Mouse (Mus musculus) limb, embryonic 14.5 days (tissue): ENCODE data around the gene Olfr173. TPM values are rescaled to one million over a fixed set of nuclear protein-coding genes. Genes with fewer than 3 reads are reported as not detected.

ENCODE experiments used
- ATAC-seq: fragments of 200-750 bp; cut with Nextera tagmentation; 2 replicates; pipeline ENCODE4 v1.8.0; 2017; ENCODE audit warnings: low read depth, moderate number of reproducible peaks, moderate TSS enrichment; ENCODE audit not compliant: low FRiP score
- DNase-seq: peaks from one replicate; pipeline ENCODE4 v3.0.0-alpha.2; 2015; ENCODE audit warnings: low spot score
- H3K27ac ChIP-seq: fragments of 300-500 bp; sonication (generic); replicated peaks from 2 replicates; pipeline ENCODE4 v1.5.1; 2014; ENCODE audit warnings: low read depth, mild to moderate bottlenecking, low read length, moderate library complexity, mixed read lengths
- H3K27me3 ChIP-seq: fragments of 300-500 bp; sonication (generic); 2 replicates; pipeline ENCODE4 v1.6.1; 2014; ENCODE audit warnings: low read length, mixed read lengths; ENCODE audit not compliant: control insufficient read depth, insufficient read depth
- H3K36me3 ChIP-seq: fragments of 300-500 bp; sonication (generic); 2 replicates; pipeline ENCODE4 v1.6.1; 2014; ENCODE audit warnings: mild to moderate bottlenecking, low read length, moderate library complexity, mixed read lengths; ENCODE audit not compliant: control insufficient read depth, insufficient read depth
- H3K4me1 ChIP-seq: fragments of 300-500 bp; sonication (generic); 2 replicates; pipeline ENCODE4 v1.6.1; 2014; ENCODE audit warnings: antibody characterized with exemption, low read length, mixed read lengths; ENCODE audit not compliant: control insufficient read depth, insufficient read depth
- H3K4me2 ChIP-seq: fragments of 300-500 bp; sonication (generic); replicated peaks from 2 replicates; pipeline ENCODE4 v1.6.1; 2014; ENCODE audit warnings: low read depth, mild to moderate bottlenecking, low read length, moderate library complexity; ENCODE audit not compliant: severe bottlenecking
- H3K4me3 ChIP-seq: fragments of 300-500 bp; sonication (generic); replicated peaks from 2 replicates; pipeline ENCODE4 v1.5.1; 2014; ENCODE audit warnings: low read length
- H3K9ac ChIP-seq: fragments of 300-500 bp; sonication (generic); 2 replicates; pipeline ENCODE4 v1.6.1; 2014; ENCODE audit warnings: mild to moderate bottlenecking, low read depth, low read length, moderate library complexity; ENCODE audit not compliant: severe bottlenecking
- H3K9me3 ChIP-seq: fragments of 300-500 bp; sonication (generic); 2 replicates; pipeline ENCODE4 v1.6.1; 2016; ENCODE audit warnings: low read length; ENCODE audit not compliant: control insufficient read depth
- POLR2A ChIP-seq: fragments of 200-500 bp; IDR thresholded peaks from 2 replicates; pipeline ENCODE4 v1.8.0; 2012; ENCODE audit warnings: inconsistent platforms, mild to moderate bottlenecking, moderate library complexity, borderline replicate concordance; ENCODE audit not compliant: insufficient read depth, insufficient read length; ENCODE audit errors: extremely low read depth
- WGBS: fragments of 180-500 bp; shearing (Covaris S2); extraction: QIAGEN DNeasy Blood & Tissue Kit; methylation state at CpG from one replicate; pipeline ENCODE4 v1.1.7; 2014; 5-methylcytosine and 5-hydroxymethylcytosine counted together
- microRNA-seq: library from miRNA; unstranded; fragments of <30 nt; microRNA quantifications from one replicate; pipeline ENCODE4, GENCODE M21; 2016
- polyA plus RNA-seq, 2 experiments: library from polyadenylated mRNA; depleted of rRNA in 1 of 2; stranded (reverse) in 1 of 2; unstranded in 1 of 2; fragments of >200 nt; fragmentation: Nextera tagmentation in 1 of 2; extraction: Ambion mirVana in 1 of 2; gene quantifications; 2 replicates each; pipeline versions ENCODE4 v1.2.1 to v1.2.3; 2012 to 2014

Gene Olfr173
- polyA plus RNA-seq, 2 experiments = not detected

DNA sequence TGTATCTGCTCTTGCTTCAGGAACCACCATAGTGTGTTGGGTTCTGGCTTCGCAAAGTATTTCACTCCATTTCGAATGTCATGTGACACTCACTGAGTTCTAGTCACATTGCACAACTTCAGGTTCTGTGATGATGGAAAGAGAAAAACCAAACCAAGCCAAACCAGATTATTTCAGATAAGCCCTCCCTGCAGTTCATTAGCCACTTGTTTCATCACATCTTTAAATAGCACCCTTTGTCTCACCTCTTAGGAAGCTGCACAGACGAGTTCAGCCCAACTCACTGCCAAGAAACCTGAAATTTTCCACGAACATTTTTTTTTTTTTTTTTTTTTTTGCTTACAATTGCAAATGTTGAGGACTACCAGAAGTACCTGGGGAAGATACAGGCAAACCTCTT lies 53.4 kb downstream of the Olfr173 start:
- WGBS = 77% methylated on average over 4 of the region's 4 CpGs
- H3K4me2 ChIP-seq = no peak overlapping the region
- no peak overlapping the region for H3K4me3 ChIP-seq
- no peak overlapping the region for H3K27ac ChIP-seq
- DNase-seq (no peak), ATAC-seq (no peak)
- no peaks in the 10 kb centered on the region for H3K9me3 ChIP-seq
- no peaks in the 10 kb centered on the region for H3K4me1 ChIP-seq
- H3K9ac ChIP-seq = no peak overlapping the region
- TF ChIP-seq POLR2A = no peak
- H3K36me3 ChIP-seq = no peaks in the 10 kb centered on the region
- no peaks in the 10 kb centered on the region for H3K27me3 ChIP-seq

Small RNA genes within 50 kb of the gene (microRNA-seq; reads per million reads assigned to microRNA genes)
- not detected for gene Gm27564

Other genes starting within 250 kb of the Olfr173 start
- not detected in 2 replicates for gene Gm813, start 183.3 kb downstream of the Olfr173 start, polyA plus RNA-seq (2012; rRNA removed)
- not detected in 2 replicates for gene Gm813, start 183.3 kb downstream of the Olfr173 start, polyA plus RNA-seq (2014; fragmentation: Nextera tagmentation; extraction: Ambion mirVana)
- gene E330017A01Rik, start 161.5 kb downstream of the Olfr173 start, polyA plus RNA-seq (2012; rRNA removed) = not detected in 2 replicates
- not detected in 2 replicates for gene E330017A01Rik, start 161.5 kb downstream of the Olfr173 start, polyA plus RNA-seq (2014; fragmentation: Nextera tagmentation; extraction: Ambion mirVana)
- 20.3 TPM in 2 replicates for gene Cpox, start 130.0 kb downstream of the Olfr173 start, polyA plus RNA-seq (2012; rRNA removed)
- gene Cpox, start 130.0 kb downstream of the Olfr173 start, polyA plus RNA-seq (2014; fragmentation: Nextera tagmentation; extraction: Ambion mirVana) = 22.3 and 24.4 TPM in 2 replicates
- gene Gpr15, start 81.2 kb downstream of the Olfr173 start, polyA plus RNA-seq (2012; rRNA removed) = 0.05 and 0.06 TPM in 2 replicates
- gene Gpr15, start 81.2 kb downstream of the Olfr173 start, polyA plus RNA-seq (2014; fragmentation: Nextera tagmentation; extraction: Ambion mirVana) = 0.15 TPM in 1 of 2 replicates, not detected in the other
- gene Cldnd1, start 72.4 kb downstream of the Olfr173 start, polyA plus RNA-seq (2012; rRNA removed) = 107 and 125 TPM in 2 replicates
- gene Cldnd1, start 72.4 kb downstream of the Olfr173 start, polyA plus RNA-seq (2014; fragmentation: Nextera tagmentation; extraction: Ambion mirVana) = 137 and 145 TPM in 2 replicates
- gene Olfr172, start 37.1 kb downstream of the Olfr173 start, polyA plus RNA-seq (2012; rRNA removed) = not detected in 2 replicates
- not detected in 2 replicates for gene Olfr172, start 37.1 kb downstream of the Olfr173 start, polyA plus RNA-seq (2014; fragmentation: Nextera tagmentation; extraction: Ambion mirVana)
- not detected in 2 replicates for gene Olfr175-ps1, start 26.5 kb upstream of the Olfr173 start, polyA plus RNA-seq (2012; rRNA removed)
- gene Olfr175-ps1, start 26.5 kb upstream of the Olfr173 start, polyA plus RNA-seq (2014; fragmentation: Nextera tagmentation; extraction: Ambion mirVana) = not detected in 2 replicates
- gene Olfr177, start 74.5 kb upstream of the Olfr173 start, polyA plus RNA-seq (2012; rRNA removed) = not detected in 2 replicates
- gene Olfr177, start 74.5 kb upstream of the Olfr173 start, polyA plus RNA-seq (2014; fragmentation: Nextera tagmentation; extraction: Ambion mirVana) = not detected in 2 replicates
- gene Olfr178, start 91.8 kb upstream of the Olfr173 start, polyA plus RNA-seq (2012; rRNA removed) = not detected in 2 replicates
- not detected in 2 replicates for gene Olfr178, start 91.8 kb upstream of the Olfr173 start, polyA plus RNA-seq (2014; fragmentation: Nextera tagmentation; extraction: Ambion mirVana)
- not detected in 2 replicates for gene Olfr181, start 128.5 kb upstream of the Olfr173 start, polyA plus RNA-seq (2012; rRNA removed)
- not detected in 2 replicates for gene Olfr181, start 128.5 kb upstream of the Olfr173 start, polyA plus RNA-seq (2014; fragmentation: Nextera tagmentation; extraction: Ambion mirVana)
- not detected in 2 replicates for gene Olfr180, start 129.1 kb upstream of the Olfr173 start, polyA plus RNA-seq (2012; rRNA removed)
- gene Olfr180, start 129.1 kb upstream of the Olfr173 start, polyA plus RNA-seq (2014; fragmentation: Nextera tagmentation; extraction: Ambion mirVana) = not detected in 2 replicates
- gene Olfr183, start 195.1 kb upstream of the Olfr173 start, polyA plus RNA-seq (2012; rRNA removed) = not detected in 2 replicates
- gene Olfr183, start 195.1 kb upstream of the Olfr173 start, polyA plus RNA-seq (2014; fragmentation: Nextera tagmentation; extraction: Ambion mirVana) = not detected in 2 replicates
- gene Olfr186, start 230.0 kb upstream of the Olfr173 start, polyA plus RNA-seq (2012; rRNA removed) = not detected in 2 replicates
- not detected in 2 replicates for gene Olfr186, start 230.0 kb upstream of the Olfr173 start, polyA plus RNA-seq (2014; fragmentation: Nextera tagmentation; extraction: Ambion mirVana)
- not detected in 2 replicates for gene Olfr187, start 239.5 kb upstream of the Olfr173 start, polyA plus RNA-seq (2012; rRNA removed)
- gene Olfr187, start 239.5 kb upstream of the Olfr173 start, polyA plus RNA-seq (2014; fragmentation: Nextera tagmentation; extraction: Ambion mirVana) = not detected in 2 replicates